In the genomic region with DNA sequence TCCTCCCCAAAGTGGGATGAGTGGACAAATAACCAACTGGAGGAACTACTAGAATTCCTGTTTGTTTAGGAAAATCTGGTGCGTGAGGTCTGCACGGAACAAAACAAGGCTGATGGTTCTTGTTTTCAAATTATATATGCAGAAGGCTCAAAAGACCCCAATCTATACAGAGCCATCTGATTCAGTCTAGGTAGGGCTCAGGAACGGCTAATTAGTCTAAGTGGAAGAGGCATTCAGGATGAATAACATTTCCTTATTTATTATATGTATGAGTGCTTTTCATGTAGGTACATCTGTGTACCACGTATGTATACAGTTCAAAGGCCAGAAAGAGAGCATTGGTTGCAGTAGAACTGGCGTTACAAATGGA, we compare ENCODE assay signal across 8 mouse cellular contexts. TPM values are rescaled to one million over a fixed set of nuclear protein-coding genes. Genes with fewer than 3 reads are reported as not detected.
DNase-seq lines count a peak whose midpoint lies in the region; ATAC-seq lines count a peak whose summit lies in the region.

No protein-coding gene starts in this region.

- WGBS in kidney, embryonic 16.5 days = 49% methylated on average over 5 of the region's 5 CpGs
- WGBS in limb, embryonic 10.5 days = 48% methylated on average over 5 of the region's 5 CpGs
- 50% methylated on average over 5 of the region's 5 CpGs for WGBS in neural tube, embryonic 14.5 days

- peaks cover 4% of the 10 kb centered on the region; the same call in 1 of the 2 replicates for H3K36me3 ChIP-seq in kidney, embryonic 16.5 days (ENCODE audit: insufficient read depth, low read length)
- peaks cover 54% of the 10 kb centered on the region for H3K36me3 ChIP-seq in erythroblast, embryonic 14.5 days (ENCODE audit: control insufficient read depth)
- H3K36me3 ChIP-seq in limb, embryonic 10.5 days = peaks cover 39% of the 10 kb centered on the region
- no peaks in the 10 kb centered on the region for H3K36me3 ChIP-seq in neural tube, embryonic 14.5 days (ENCODE audit: control insufficient read depth, insufficient read depth, low read length)

- H3K27me3 ChIP-seq in kidney, embryonic 16.5 days (ENCODE audit: insufficient read depth, low read length) = no peaks in the 10 kb centered on the region
- H3K27me3 ChIP-seq in erythroblast, embryonic 14.5 days (ENCODE audit: control insufficient read depth) = no peaks in the 10 kb centered on the region
- H3K27me3 ChIP-seq in limb, embryonic 10.5 days (ENCODE audit: low read depth, poor library complexity, severe bottlenecking) = no peaks in the 10 kb centered on the region
- no peaks in the 10 kb centered on the region for H3K27me3 ChIP-seq in neural tube, embryonic 14.5 days (ENCODE audit: control insufficient read depth, insufficient read depth, low read length)

- H3K27ac ChIP-seq in kidney, embryonic 16.5 days (ENCODE audit: low read length) = peak overlapping the region; percentile 50
- H3K27ac ChIP-seq in limb, embryonic 10.5 days = peak overlapping the region; percentile 97; the same call in 1 of the 2 replicates
- no peak overlapping the region for H3K27ac ChIP-seq in neural tube, embryonic 14.5 days (ENCODE audit: low read depth, low read length)

- H3K4me3 ChIP-seq in kidney, embryonic 16.5 days (ENCODE audit: low read length) = peak overlapping the region; percentile 83
- H3K4me3 ChIP-seq in erythroblast, embryonic 14.5 days (replicated peaks) = peak overlapping the region; percentile 85
- peak overlapping the region; percentile 94 for H3K4me3 ChIP-seq in limb, embryonic 10.5 days
- peak overlapping the region; percentile 79 for H3K4me3 ChIP-seq in neural tube, embryonic 14.5 days (ENCODE audit: low read depth, low read length)

- DNase-seq in kidney, adult 11 months = no peak
- DNase-seq in limb, embryonic 10.5 days (ENCODE audit: low spot score) = no peak
- no peak for DNase-seq in frontal cortex, postnatal 36 days (ENCODE audit: low spot score in 2 of 2)
- DNase-seq in ovary, postnatal 10 days (ENCODE audit: low spot score) = no peak

- no peaks in the 10 kb centered on the region for H3K9me3 ChIP-seq in kidney, embryonic 16.5 days (ENCODE audit: low read length)
- H3K9me3 ChIP-seq in erythroblast, embryonic 14.5 days (ENCODE audit: control insufficient read depth, low read length) = no peaks in the 10 kb centered on the region
- no peaks in the 10 kb centered on the region for H3K9me3 ChIP-seq in limb, embryonic 10.5 days (replicated peaks)
- H3K9me3 ChIP-seq in neural tube, embryonic 14.5 days (ENCODE audit: control insufficient read depth, low read length) = no peaks in the 10 kb centered on the region

- H3K4me1 ChIP-seq in kidney, embryonic 16.5 days (ENCODE audit: insufficient read depth, low read length) = peaks cover 26% of the 10 kb centered on the region
- H3K4me1 ChIP-seq in erythroblast, embryonic 14.5 days (ENCODE audit: control insufficient read depth) = peaks cover 59% of the 10 kb centered on the region
- peaks cover 25% of the 10 kb centered on the region for H3K4me1 ChIP-seq in limb, embryonic 10.5 days
- H3K4me1 ChIP-seq in neural tube, embryonic 14.5 days (ENCODE audit: control insufficient read depth, insufficient read depth, low read length) = peaks cover 13% of the 10 kb centered on the region

- no peak overlapping the region for H3K9ac ChIP-seq in kidney, embryonic 16.5 days (replicated peaks; ENCODE audit: low read length)
- no peak overlapping the region for H3K9ac ChIP-seq in neural tube, embryonic 14.5 days (replicated peaks; ENCODE audit: low read depth, low read length)

- ATAC-seq in kidney, embryonic 16.5 days (ENCODE audit: low FRiP score, low TSS enrichment) = 0 out of 2 replicates have a peak, but pooled peaks have one; percentile 16
- peak; percentile 16; the same call in 1 of the 2 replicates for ATAC-seq in neural tube, embryonic 14.5 days (ENCODE audit: low read depth)
- ATAC-seq in granulocyte monocyte progenitor cell, adult 5-6 weeks (replicated peaks; ENCODE audit: poor library complexity, severe bottlenecking) = no peak

- no peak overlapping the region for H3K4me2 ChIP-seq in kidney, embryonic 16.5 days (replicated peaks; ENCODE audit: low read depth, low read length)
- peak overlapping the region; percentile 98; the same call in 1 of the 2 replicates for H3K4me2 ChIP-seq in neural tube, embryonic 14.5 days (ENCODE audit: low read depth, low read length)

RNA-seq across cellular contexts. Expression of gene Rcc1, which starts 7.6 kb away (rescaled TPM):
- 89.6 and 92.7 TPM in 2 replicates for polyA plus RNA-seq in kidney, embryonic 16.5 days (2015; fragmentation: Nextera tagmentation; extraction: Ambion mirVana)
- 4.3 and 4.4 TPM in 2 replicates for polyA plus RNA-seq in erythroblast, embryonic 14.5 days (2012)
- 162 and 192 TPM in 2 replicates for polyA plus RNA-seq in limb, embryonic 10.5 days (2016; fragmentation: Nextera tagmentation; extraction: Ambion mirVana)
- 14.0 and 22.1 TPM in 2 replicates for polyA plus RNA-seq in neural tube, embryonic 14.5 days (2014; fragmentation: Nextera tagmentation; extraction: Ambion mirVana)
- 58.8 and 68.9 TPM in 2 replicates for total RNA-seq in granulocyte monocyte progenitor cell, adult 5-6 weeks (2014; fragmentation: Nextera tagmentation)
- total RNA-seq in granulocyte monocyte progenitor cell, adult 5-6 weeks (2017) = 46.8 and 53.3 TPM in 2 replicates

RNA-seq across cellular contexts. Expression of gene Trnau1ap, which starts 16.5 kb away (rescaled TPM):
- 75.8 and 77.0 TPM in 2 replicates for polyA plus RNA-seq in kidney, embryonic 16.5 days (2015; fragmentation: Nextera tagmentation; extraction: Ambion mirVana)
- polyA plus RNA-seq in erythroblast, embryonic 14.5 days (2012) = 1.7 and 2.4 TPM in 2 replicates
- 89.2 and 90.1 TPM in 2 replicates for polyA plus RNA-seq in limb, embryonic 10.5 days (2016; fragmentation: Nextera tagmentation; extraction: Ambion mirVana)
- 66.0 and 71.9 TPM in 2 replicates for polyA plus RNA-seq in neural tube, embryonic 14.5 days (2014; fragmentation: Nextera tagmentation; extraction: Ambion mirVana)
- 29.7 and 36.3 TPM in 2 replicates for total RNA-seq in granulocyte monocyte progenitor cell, adult 5-6 weeks (2014; fragmentation: Nextera tagmentation)
- total RNA-seq in granulocyte monocyte progenitor cell, adult 5-6 weeks (2017) = 37.8 and 54.9 TPM in 2 replicates

RNA-seq across cellular contexts. Expression of gene Rab42, which starts 42.6 kb away (rescaled TPM):
- polyA plus RNA-seq in kidney, embryonic 16.5 days (2015; fragmentation: Nextera tagmentation; extraction: Ambion mirVana) = 3.9 and 4.1 TPM in 2 replicates
- polyA plus RNA-seq in erythroblast, embryonic 14.5 days (2012) = 0.05 TPM in 1 of 2 replicates, not detected in the other
- polyA plus RNA-seq in limb, embryonic 10.5 days (2016; fragmentation: Nextera tagmentation; extraction: Ambion mirVana) = 0.68 and 1.4 TPM in 2 replicates
- polyA plus RNA-seq in neural tube, embryonic 14.5 days (2014; fragmentation: Nextera tagmentation; extraction: Ambion mirVana) = 1.4 and 3.0 TPM in 2 replicates
- 3.2 TPM in 1 of 2 replicates, not detected in the other for total RNA-seq in granulocyte monocyte progenitor cell, adult 5-6 weeks (2014; fragmentation: Nextera tagmentation)
- total RNA-seq in granulocyte monocyte progenitor cell, adult 5-6 weeks (2017) = not detected in 2 replicates

Comparison
In these comparisons a context has a peak if more than half of its experiments do, and no peak if none do; other contexts are left out.
1. RNA of gene Trnau1ap, which starts 16.5 kb away (polyA plus RNA-seq): 89.2 to 90.1 TPM in limb, embryonic 10.5 days, 75.8 to 77.0 TPM in kidney, embryonic 16.5 days and 66.0 to 71.9 TPM in neural tube, embryonic 14.5 days; 1.7 to 2.4 TPM in erythroblast, embryonic 14.5 days; every median in the first group is over 10 times any median in the second.
2. Peak in every context shown above with its lines, with median percentiles within 50 percentile points of each other: H3K4me3 ChIP-seq.